Mouse (Mus musculus): ENCODE data around the gene Jph4.

DNA sequence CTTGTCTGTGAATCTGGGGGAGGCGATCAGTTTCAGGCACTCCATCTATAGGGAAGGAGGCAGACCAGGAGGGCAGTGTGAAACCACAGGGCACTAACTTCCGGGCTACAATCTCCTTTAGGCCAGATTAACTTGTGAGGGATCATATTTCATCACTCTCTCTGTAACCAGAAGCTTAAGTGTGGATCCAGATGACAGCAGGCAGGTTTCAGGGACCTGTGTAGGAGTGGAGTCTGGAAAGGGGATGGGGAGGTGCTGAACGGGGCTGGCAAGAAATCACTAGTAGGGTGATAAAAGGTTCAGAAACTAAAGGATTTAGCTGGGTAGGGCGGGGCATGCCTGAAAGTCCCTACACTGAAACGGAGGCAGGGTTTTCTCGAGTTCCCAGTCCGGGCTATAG lies 11.3 kb downstream of the Jph4 start:
- TF ChIP-seq CTCF (conservative IDR thresholded peaks at IDR 0.05 in 1 of 2, IDR thresholded peaks at IDR 0.05 in 1 of 2; ENCODE audit: low read depth in 2 of 2, low read length in 2 of 2) (no peak), GABPA (IDR thresholded peaks at IDR 0.05; ENCODE audit: insufficient replicate concordance, low read depth, low read length) (no peak), POLR2A (IDR thresholded peaks at IDR 0.05; ENCODE audit: low read depth, low read length) (no peak), SMC3 (IDR thresholded peaks at IDR 0.05; ENCODE audit: low read depth, low read length) (no peak), CHD1 (IDR thresholded peaks at IDR 0.05; ENCODE audit: low read depth, low read length) (no peak), ELF1 (IDR thresholded peaks at IDR 0.05; ENCODE audit: low read depth, low read length) (no peak)
